22 mouse cellular contexts compared by ENCODE assay signal in the genomic region with DNA sequence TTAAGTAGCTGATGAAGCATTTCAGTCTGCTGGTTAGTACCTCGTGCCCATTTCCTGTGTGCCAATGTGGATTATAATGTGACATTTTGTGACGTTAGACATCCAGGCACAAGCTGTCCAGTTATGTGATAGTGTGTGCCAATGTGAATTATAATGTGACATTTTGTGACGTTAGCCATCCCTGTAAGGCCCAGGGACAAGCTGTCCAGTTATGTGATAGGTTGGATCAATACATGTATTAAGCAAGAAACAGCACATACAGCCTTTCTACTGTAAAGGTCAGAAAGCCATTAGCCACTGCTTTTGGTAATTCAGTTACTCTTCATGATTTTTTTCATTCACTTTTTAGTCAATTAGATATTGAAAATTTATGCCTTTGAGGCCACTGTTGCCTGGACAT.
A peak's percentile ranks its signal among the peaks of the same experiment; 100 is the strongest.
DNase-seq lines count a peak whose midpoint lies in the region; ATAC-seq and TF ChIP-seq lines count a peak whose summit lies in the region.
"Had no signal": no experiment of that assay in that cellular context is flagged by ENCODE, and none has a peak within 500 bp of the region (broad histone marks: within the 10 kb centered on the region; RNA-seq: fewer than 3 reads in every experiment).

No protein-coding gene starts in this region.

- H3K27me3 ChIP-seq in hindbrain, embryonic 13.5 days: no peaks in the 10 kb centered on the region
- no peaks in the 10 kb centered on the region for H3K27me3 ChIP-seq in hindbrain, embryonic 10.5 days (ENCODE audit: insufficient read depth, poor library complexity, severe bottlenecking)
- no peaks in the 10 kb centered on the region for H3K27me3 ChIP-seq in liver, embryonic 15.5 days
- H3K27me3 ChIP-seq in liver, embryonic 11.5 days (replicated peaks; ENCODE audit: control insufficient read depth, insufficient read depth, low read length): no peaks in the 10 kb centered on the region
- no peaks in the 10 kb centered on the region for H3K27me3 ChIP-seq in midbrain, embryonic 14.5 days (ENCODE audit: control insufficient read depth, insufficient read depth, low read length)
- no peaks in the 10 kb centered on the region for H3K27me3 ChIP-seq in midbrain, postnatal 0 days (ENCODE audit: insufficient read depth, low read length)
- H3K27me3 ChIP-seq: embryonic facial prominence, embryonic 12.5 days; forebrain, embryonic 13.5 days; forebrain, embryonic 15.5 days; Patski had no signal

- no peak overlapping the region for H3K4me3 ChIP-seq in hindbrain, embryonic 13.5 days
- no peak overlapping the region for H3K4me3 ChIP-seq in hindbrain, embryonic 10.5 days
- no peak overlapping the region for H3K4me3 ChIP-seq in liver, embryonic 15.5 days (replicated peaks)
- H3K4me3 ChIP-seq in liver, embryonic 11.5 days (ENCODE audit: low read depth, low read length): no peak overlapping the region
- H3K4me3 ChIP-seq in midbrain, embryonic 14.5 days (replicated peaks; ENCODE audit: low read depth, low read length): no peak overlapping the region
- H3K4me3 ChIP-seq in midbrain, postnatal 0 days (ENCODE audit: low read depth, low read length): no peak overlapping the region
- H3K4me3 ChIP-seq: embryonic facial prominence, embryonic 10.5 days; embryonic facial prominence, embryonic 12.5 days; forebrain, embryonic 13.5 days; forebrain, embryonic 15.5 days had no signal

- 0 out of 2 replicates have a peak overlapping the region, but pooled peaks have one; percentile 6 for H3K27ac ChIP-seq in hindbrain, embryonic 13.5 days
- no peak overlapping the region for H3K27ac ChIP-seq in hindbrain, embryonic 10.5 days
- H3K27ac ChIP-seq in liver, embryonic 15.5 days (replicated peaks): no peak overlapping the region
- H3K27ac ChIP-seq in liver, embryonic 11.5 days (ENCODE audit: low read depth, low read length): no peak overlapping the region
- peak overlapping the region; percentile 37; the same call in 1 of the 2 replicates for H3K27ac ChIP-seq in midbrain, embryonic 14.5 days (replicated peaks; ENCODE audit: low read depth, low read length)
- no peak overlapping the region for H3K27ac ChIP-seq in midbrain, postnatal 0 days (ENCODE audit: low read depth, low read length)
- H3K27ac ChIP-seq: embryonic facial prominence, embryonic 10.5 days; embryonic facial prominence, embryonic 12.5 days; forebrain, embryonic 13.5 days; forebrain, embryonic 15.5 days had no signal

- WGBS in hindbrain, embryonic 13.5 days: 77% methylated on average over 3 of the region's 3 CpGs
- WGBS in hindbrain, embryonic 10.5 days: 86% methylated on average over 3 of the region's 3 CpGs
- WGBS in liver, embryonic 15.5 days (ENCODE audit: insufficient replicate concordance): 62% methylated on average over 3 of the region's 3 CpGs
- WGBS in liver, embryonic 11.5 days: 76% methylated on average over 3 of the region's 3 CpGs
- 82% methylated on average over 3 of the region's 3 CpGs for WGBS in midbrain, embryonic 14.5 days
- 71% methylated on average over 3 of the region's 3 CpGs for WGBS in midbrain, postnatal 0 days

- no peak for DNase-seq in hindbrain, embryonic 10.5 days (ENCODE audit: low spot score)
- no peak for DNase-seq in liver, embryonic 11.5 days (ENCODE audit: low spot score)
- DNase-seq in midbrain, embryonic 14.5 days: no peak
- no peak for DNase-seq in midbrain, postnatal 0 days (ENCODE audit: low spot score)
- no peak for DNase-seq in Muller cell, postnatal 12 days (ENCODE audit: inconsistent ontology term)
- DNase-seq: adrenal gland, adult 8-10 months; adrenal gland, postnatal 14 days; adrenal gland, postnatal 36 days; B cell, adult 2 months; cerebellum, adult 11-12 months; cerebellum, adult 2 months; cerebellum, adult 9-10 months; cerebellum, postnatal 10 days; cerebellum, postnatal 25 days had no signal

- ATAC-seq in hindbrain, embryonic 13.5 days (ENCODE audit: low FRiP score): no peak
- peak; percentile 56; the same call in 1 of the 2 replicates for ATAC-seq in liver, embryonic 15.5 days (ENCODE audit: insufficient read depth)
- ATAC-seq in liver, embryonic 11.5 days (replicated peaks; ENCODE audit: low FRiP score): no peak
- no peak for ATAC-seq in midbrain, embryonic 14.5 days (ENCODE audit: low FRiP score, low TSS enrichment)
- ATAC-seq in midbrain, postnatal 0 days (ENCODE audit: low FRiP score): no peak
- ATAC-seq: activated CD4-positive, CD25-positive, alpha-beta regulatory T cell, adult 4 months; forebrain, embryonic 13.5 days; forebrain, embryonic 15.5 days had no signal

- H3K4me1 ChIP-seq in hindbrain, embryonic 13.5 days (replicated peaks): peaks cover 34% of the 10 kb centered on the region
- H3K4me1 ChIP-seq in hindbrain, embryonic 10.5 days (replicated peaks): peaks cover 24% of the 10 kb centered on the region
- 0 out of 2 replicates have a peak, but pooled peaks cover 5% of the 10 kb centered on the region for H3K4me1 ChIP-seq in liver, embryonic 15.5 days (replicated peaks)
- no peaks in the 10 kb centered on the region for H3K4me1 ChIP-seq in liver, embryonic 11.5 days (replicated peaks; ENCODE audit: control insufficient read depth, insufficient read depth, low read length)
- 0 out of 2 replicates have a peak, but pooled peaks cover 9% of the 10 kb centered on the region for H3K4me1 ChIP-seq in midbrain, embryonic 14.5 days (ENCODE audit: control insufficient read depth, insufficient read depth, low read length)
- H3K4me1 ChIP-seq in midbrain, postnatal 0 days (ENCODE audit: insufficient read depth, low read length): 0 out of 2 replicates have a peak, but pooled peaks cover 2% of the 10 kb centered on the region

- 0 out of 2 replicates have a peak, but pooled peaks cover 3% of the 10 kb centered on the region for H3K9me3 ChIP-seq in hindbrain, embryonic 13.5 days
- H3K9me3 ChIP-seq in hindbrain, embryonic 10.5 days: peaks cover 14% of the 10 kb centered on the region
- H3K9me3 ChIP-seq in liver, embryonic 15.5 days (replicated peaks): no peaks in the 10 kb centered on the region
- peaks cover 4% of the 10 kb centered on the region; the same call in 1 of the 2 replicates for H3K9me3 ChIP-seq in liver, embryonic 11.5 days (ENCODE audit: control insufficient read depth, low read length)
- 0 out of 2 replicates have a peak, but pooled peaks cover 7% of the 10 kb centered on the region for H3K9me3 ChIP-seq in midbrain, embryonic 14.5 days (ENCODE audit: control insufficient read depth, low read length)
- H3K9me3 ChIP-seq in midbrain, postnatal 0 days (ENCODE audit: low read length): no peaks in the 10 kb centered on the region

- H3K9ac ChIP-seq in hindbrain, embryonic 13.5 days: no peak overlapping the region
- no peak overlapping the region for H3K9ac ChIP-seq in liver, embryonic 15.5 days
- no peak overlapping the region for H3K9ac ChIP-seq in liver, embryonic 11.5 days (ENCODE audit: low read depth, low read length)
- H3K9ac ChIP-seq in midbrain, embryonic 14.5 days (replicated peaks; ENCODE audit: low read length): no peak overlapping the region
- H3K9ac ChIP-seq in midbrain, postnatal 0 days (replicated peaks; ENCODE audit: low read length, poor library complexity, severe bottlenecking): no peak overlapping the region
- H3K9ac ChIP-seq: embryonic facial prominence, embryonic 12.5 days; forebrain, embryonic 13.5 days; forebrain, embryonic 15.5 days had no signal

- no peak for TF ChIP-seq CTCF in midbrain, postnatal 0 days (IDR thresholded peaks at IDR 0.05)

- H3K4me2 ChIP-seq in hindbrain, embryonic 13.5 days: no peak overlapping the region
- H3K4me2 ChIP-seq in liver, embryonic 15.5 days: no peak overlapping the region
- no peak overlapping the region for H3K4me2 ChIP-seq in liver, embryonic 11.5 days
- H3K4me2 ChIP-seq in midbrain, embryonic 14.5 days (ENCODE audit: low read length): no peak overlapping the region
- H3K4me2 ChIP-seq in midbrain, postnatal 0 days (ENCODE audit: low read depth, low read length, poor library complexity, severe bottlenecking): no peak overlapping the region
- H3K4me2 ChIP-seq: embryonic facial prominence, embryonic 12.5 days; forebrain, embryonic 13.5 days; forebrain, embryonic 15.5 days had no signal

- H3K36me3 ChIP-seq in hindbrain, embryonic 13.5 days: peaks cover 23% of the 10 kb centered on the region
- peaks cover 24% of the 10 kb centered on the region for H3K36me3 ChIP-seq in hindbrain, embryonic 10.5 days
- H3K36me3 ChIP-seq in liver, embryonic 15.5 days (replicated peaks): no peaks in the 10 kb centered on the region
- no peaks in the 10 kb centered on the region for H3K36me3 ChIP-seq in liver, embryonic 11.5 days (ENCODE audit: control insufficient read depth, insufficient read depth, low read length)
- peaks cover 9% of the 10 kb centered on the region for H3K36me3 ChIP-seq in midbrain, embryonic 14.5 days (ENCODE audit: control insufficient read depth, insufficient read depth, low read length)
- no peaks in the 10 kb centered on the region for H3K36me3 ChIP-seq in midbrain, postnatal 0 days (ENCODE audit: insufficient read depth, low read length)

Comparison
In these comparisons a context has a peak if more than half of its experiments do, and no peak if none do; other contexts are left out.
1. H3K27ac ChIP-seq: peak in hindbrain, embryonic 13.5 days (single experiment) and midbrain, embryonic 14.5 days (single experiment); none in hindbrain, embryonic 10.5 days (single experiment), liver, embryonic 15.5 days (single experiment), liver, embryonic 11.5 days (single experiment) and midbrain, postnatal 0 days (single experiment).